Mouse (Mus musculus) layer of hippocampus, postnatal 36 days (tissue): ENCODE measurements at regions not wholly inside any gene's neighbourhood (a gene's known extent, or its start where the extent isn't known, plus 50 kb on each side); places are given as distances from the start of the nearest gene placed in this dataset.

ENCODE experiments used
- DNase-seq, 2 experiments: peaks; one replicate each; pipeline ENCODE4 v3.0.0; 2022

- peak; percentile 25 to 41 for DNase-seq
Measured at GRCm38 (mm10) chr2:159019921-159020534, 225.4 kb downstream of the Dhx35 start.

GRCm38 (mm10) chr2:159032147-159032546, 237.5 kb downstream of the Dhx35 start:
- DNase-seq, result no peak

GRCm38 (mm10) chr2:159039916-159040315, 245.3 kb downstream of the Dhx35 start:
- DNase-seq, result no peak

- no peak for DNase-seq
Measured at GRCm38 (mm10) chr2:159053534-159053933, 258.9 kb downstream of the Dhx35 start.

- peak; percentile 54 to 67 for DNase-seq
Measured at GRCm38 (mm10) chr2:159053936-159054335, 259.3 kb downstream of the Dhx35 start.

GRCm38 (mm10) chr2:159054451-159054850, 259.8 kb downstream of the Dhx35 start:
- DNase-seq, result no peak

GRCm38 (mm10) chr2:159055780-159056179, 261.2 kb downstream of the Dhx35 start:
- DNase-seq, result no peak

GRCm38 (mm10) chr2:159056960-159057359, 262.4 kb downstream of the Dhx35 start:
- DNase-seq, result no peak

- no peak for DNase-seq
Measured at GRCm38 (mm10) chr2:159057506-159057905, 262.9 kb downstream of the Dhx35 start.

- peak in 1 of 2 experiments; percentile 22 for DNase-seq
Measured at GRCm38 (mm10) chr2:159062266-159062665, 267.7 kb downstream of the Dhx35 start.

GRCm38 (mm10) chr2:159062666-159063065, 268.1 kb downstream of the Dhx35 start:
- no peak for DNase-seq

GRCm38 (mm10) chr2:159064403-159064970, 269.9 kb downstream of the Dhx35 start:
- DNase-seq, result no peak

- no peak for DNase-seq
Measured at GRCm38 (mm10) chr2:159067506-159067905, 272.9 kb downstream of the Dhx35 start.

- no peak for DNase-seq
Measured at GRCm38 (mm10) chr2:159068303-159069020, 273.9 kb downstream of the Dhx35 start.

- peak; percentile 46 to 68 for DNase-seq
Measured at GRCm38 (mm10) chr2:159069180-159069579, 274.6 kb downstream of the Dhx35 start.

- DNase-seq, result no peak
Measured at GRCm38 (mm10) chr2:159072997-159073690, 278.5 kb downstream of the Dhx35 start.

GRCm38 (mm10) chr2:159079836-159080235, 285.2 kb downstream of the Dhx35 start:
- DNase-seq, result no peak

- DNase-seq, result peak; percentile 12 to 18
Measured at GRCm38 (mm10) chr2:159080784-159081544, 286.4 kb downstream of the Dhx35 start.

GRCm38 (mm10) chr2:159086836-159087235, 292.2 kb downstream of the Dhx35 start:
- no peak for DNase-seq

- DNase-seq, result no peak
Measured at GRCm38 (mm10) chr2:159088196-159088595, 293.6 kb downstream of the Dhx35 start.

- no peak for DNase-seq
Measured at GRCm38 (mm10) chr2:159096667-159097066, 302.1 kb downstream of the Dhx35 start.

GRCm38 (mm10) chr2:159134042-159134441, 339.4 kb downstream of the Dhx35 start:
- DNase-seq, result no peak
